Mouse (Mus musculus) liver, embryonic 15.5 days (tissue): ENCODE results near the gene Eng. TPM values are rescaled to one million over a fixed set of nuclear protein-coding genes. Genes with fewer than 3 reads are reported as not detected.
A peak's percentile ranks its signal among the peaks of the same experiment; 100 is the strongest.

Experiments
- ATAC-seq: fragments of 200-750 bp; cut with Nextera tagmentation; 2 replicates; pipeline ENCODE4 v1.8.0; 2017; ENCODE audit warnings: moderate number of reproducible peaks, mild to moderate bottlenecking, moderate library complexity; ENCODE audit not compliant: insufficient read depth
- H3K27ac ChIP-seq: fragments of 300-500 bp; sonication (generic); replicated peaks from 2 replicates; pipeline ENCODE4 v1.5.1; 2015; ENCODE audit warnings: mild to moderate bottlenecking, inconsistent platforms
- H3K27me3 ChIP-seq: fragments of 300-500 bp; sonication (generic); 2 replicates; pipeline ENCODE4 v1.6.1; 2015; ENCODE audit warnings: mild to moderate bottlenecking, inconsistent platforms
- H3K36me3 ChIP-seq: fragments of 300-500 bp; sonication (generic); replicated peaks from 2 replicates; pipeline ENCODE4 v1.6.1; 2015; ENCODE audit warnings: moderate library complexity, mild to moderate bottlenecking, inconsistent platforms
- H3K4me1 ChIP-seq: fragments of 300-500 bp; sonication (generic); replicated peaks from 2 replicates; pipeline ENCODE4 v1.6.1; 2015; ENCODE audit warnings: inconsistent platforms
- H3K4me2 ChIP-seq: fragments of 300-500 bp; sonication (generic); 2 replicates; pipeline ENCODE4 v1.6.1; 2015; ENCODE audit warnings: moderate library complexity, mild to moderate bottlenecking, inconsistent platforms
- H3K4me3 ChIP-seq: fragments of 300-500 bp; sonication (generic); replicated peaks from 2 replicates; pipeline ENCODE4 v1.5.1; 2015; ENCODE audit warnings: mild to moderate bottlenecking, inconsistent platforms
- H3K9ac ChIP-seq: fragments of 300-500 bp; sonication (generic); 2 replicates; pipeline ENCODE4 v1.6.1; 2015; ENCODE audit warnings: moderate library complexity, mild to moderate bottlenecking, inconsistent platforms
- H3K9me3 ChIP-seq: fragments of 300-500 bp; sonication (generic); replicated peaks from 2 replicates; pipeline ENCODE4 v1.6.1; 2016; ENCODE audit warnings: inconsistent platforms
- WGBS: fragments of 180-500 bp; shearing (Covaris S2); methylation state at CpG from one replicate; pipeline ENCODE4 v1.1.7; 2015; ENCODE audit warnings: mixed read lengths; ENCODE audit not compliant: insufficient replicate concordance; 5-methylcytosine and 5-hydroxymethylcytosine counted together
- polyA plus RNA-seq: library from polyadenylated mRNA; unstranded; fragments of >200 nt; fragmentation: Nextera tagmentation; extraction: Ambion mirVana; gene quantifications from 2 replicates; pipeline ENCODE4 v1.2.1, GENCODE M21; 2015

Eng gene
- polyA plus RNA-seq, 1 experiment from 2014 or later, result 23.5 TPM

- Histone ChIP-seq H3K4me2 (peak overlapping the region; percentile 92), H3K4me1 (peaks cover 81% of the 10 kb centered on the region), H3K27me3 (no peaks in the 10 kb centered on the region), H3K9me3 (no peaks in the 10 kb centered on the region), H3K9ac (peak overlapping the region; percentile 59), H3K4me3 (peak overlapping the region; percentile 68), H3K27ac (peak overlapping the region; percentile 85), H3K36me3 (peaks cover 4% of the 10 kb centered on the region)
- WGBS, result under 1% methylated on average over 33 of the region's 34 CpGs
- peak; percentile 14 for ATAC-seq
These were observed 39.0 kb upstream of the Eng start for GRCm38 (mm10) chr2:32607262-32607947.

DNA sequence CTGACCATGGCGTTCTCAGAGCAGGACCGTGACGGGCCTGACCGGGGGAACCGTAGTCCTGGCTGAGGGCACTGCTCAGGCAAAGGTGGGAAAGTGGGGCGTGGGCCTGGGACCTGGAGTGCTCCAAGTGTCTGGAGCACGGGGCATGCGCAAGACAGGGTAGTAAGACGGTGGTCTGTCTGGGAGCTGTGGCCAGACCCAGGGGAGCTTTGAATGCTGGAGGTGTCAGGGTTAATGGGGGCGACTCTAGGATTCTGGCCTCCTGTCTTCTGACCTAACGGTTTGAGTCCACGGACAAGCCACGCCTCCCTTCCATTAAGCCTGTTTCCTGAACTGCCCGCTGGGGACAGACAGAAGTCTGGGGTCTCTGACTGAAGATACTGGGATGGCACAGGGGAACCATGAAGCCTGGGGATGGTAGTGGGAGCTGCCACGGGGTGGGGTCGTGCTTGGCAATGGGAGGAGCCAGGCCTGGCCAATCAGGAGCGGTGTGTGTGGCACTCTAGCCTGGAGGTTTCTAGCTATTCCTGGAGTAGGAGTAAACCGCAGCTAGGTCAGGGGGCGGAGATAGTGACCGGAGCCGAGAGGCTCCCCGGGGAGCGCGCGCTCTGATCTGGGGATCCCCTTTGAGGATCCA, 38.1 kb upstream of the Eng start:
- Histone ChIP-seq H3K4me2 (peak overlapping the region; percentile 92), H3K9ac (peak overlapping the region; percentile 59), H3K27me3 (no peaks in the 10 kb centered on the region), H3K27ac (peak overlapping the region; percentile 85), H3K36me3 (peaks cover 11% of the 10 kb centered on the region), H3K9me3 (no peaks in the 10 kb centered on the region), H3K4me1 (peaks cover 78% of the 10 kb centered on the region), H3K4me3 (peak overlapping the region; percentile 68)
- ATAC-seq, result peak; percentile 73
- 2% methylated on average over 25 of the region's 25 CpGs for WGBS

DNA sequence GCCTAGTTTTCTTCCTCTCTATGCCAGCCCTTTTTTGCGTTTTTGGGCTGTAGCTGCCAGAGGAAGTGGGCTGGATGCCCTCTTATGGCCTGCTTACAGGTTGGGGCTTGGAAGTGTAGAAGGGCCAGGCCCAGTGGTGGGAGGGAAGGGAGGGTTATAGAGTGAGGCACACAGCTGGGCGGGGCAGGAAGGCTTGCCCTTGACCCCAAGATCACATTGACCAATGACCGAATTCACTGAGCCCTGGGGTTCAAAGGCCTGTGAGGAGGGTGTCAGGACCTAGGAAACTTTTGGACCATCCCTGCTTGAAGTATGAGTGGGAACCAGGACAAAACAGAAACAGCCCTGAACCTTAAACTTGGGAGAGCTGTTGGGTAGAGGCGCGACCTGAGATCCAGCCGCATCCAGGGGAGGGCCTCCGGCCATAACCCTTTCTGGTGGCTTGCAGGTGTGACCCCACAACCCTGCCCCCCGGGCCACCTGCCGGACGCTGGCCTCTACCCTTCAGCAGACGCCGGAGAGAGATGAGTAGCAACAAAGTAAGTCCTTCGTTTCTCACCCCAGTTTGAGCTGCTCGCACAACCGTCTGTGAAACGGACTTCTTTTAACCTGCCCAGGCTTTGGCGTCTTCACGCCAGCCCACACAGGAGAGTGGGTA, 37.5 kb upstream of the Eng start:
- peaks cover 78% of the 10 kb centered on the region for H3K4me1 ChIP-seq
- peak overlapping the region; percentile 68 for H3K4me3 ChIP-seq
- peak overlapping the region; percentile 59 for H3K9ac ChIP-seq
- WGBS, result 46% methylated on average over 18 of the region's 18 CpGs
- no peaks in the 10 kb centered on the region for H3K9me3 ChIP-seq
- peak; percentile 55 for ATAC-seq
- peak overlapping the region; percentile 85 for H3K27ac ChIP-seq
- no peaks in the 10 kb centered on the region for H3K27me3 ChIP-seq
- peak overlapping the region; percentile 92 for H3K4me2 ChIP-seq
- peaks cover 14% of the 10 kb centered on the region for H3K36me3 ChIP-seq

DNA sequence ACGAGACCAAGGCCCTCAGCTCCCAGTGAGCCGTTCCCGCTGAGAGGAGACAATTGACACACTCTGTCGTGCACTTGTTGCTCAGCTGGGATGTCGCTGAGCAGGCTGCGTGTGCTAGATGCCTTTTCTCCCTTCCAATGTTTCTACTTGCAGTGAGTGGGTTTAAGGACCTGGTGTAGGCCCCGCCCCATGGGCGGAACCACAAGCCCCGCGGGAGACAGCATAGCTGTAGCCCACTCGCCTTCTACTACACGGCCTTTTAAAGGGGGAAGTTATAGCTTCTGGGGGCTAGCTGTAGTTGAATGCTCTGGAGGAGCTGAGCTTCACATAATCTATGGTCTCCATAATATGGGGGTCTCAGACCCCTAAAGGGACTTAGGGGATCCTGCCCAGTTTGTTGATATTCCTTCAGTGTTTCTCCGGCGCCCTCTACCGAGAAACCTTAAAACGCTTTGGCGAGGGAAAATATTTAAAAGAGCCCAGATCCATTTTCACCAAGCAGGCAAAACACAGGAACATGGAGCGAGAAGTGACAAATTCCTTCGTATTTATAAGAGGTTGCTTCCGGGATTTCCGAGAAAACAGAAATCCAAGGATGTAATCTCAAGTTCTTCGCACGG, 35.7 kb upstream of the Eng start:
- ATAC-seq, result no peak
- Histone ChIP-seq H3K4me1 (peaks cover 65% of the 10 kb centered on the region), H3K9ac (peak overlapping the region; percentile 4; the same call in 1 of the 2 replicates), H3K9me3 (no peaks in the 10 kb centered on the region), H3K4me3 (peak overlapping the region; percentile 49), H3K4me2 (peak overlapping the region; percentile 92), H3K27me3 (no peaks in the 10 kb centered on the region), H3K36me3 (peaks cover 27% of the 10 kb centered on the region), H3K27ac (no peak overlapping the region)
- WGBS, result 16% methylated on average over 23 of the region's 23 CpGs

- peaks cover 39% of the 10 kb centered on the region for H3K36me3 ChIP-seq
- H3K4me1 ChIP-seq, result peaks cover 51% of the 10 kb centered on the region
- no peak overlapping the region for H3K27ac ChIP-seq
- H3K4me3 ChIP-seq, result no peak overlapping the region
- H3K9ac ChIP-seq, result no peak overlapping the region
- no peaks in the 10 kb centered on the region for H3K9me3 ChIP-seq
- ATAC-seq, result no peak
- 72% methylated on average over 26 of the region's 26 CpGs for WGBS
- no peaks in the 10 kb centered on the region for H3K27me3 ChIP-seq
- no peak overlapping the region for H3K4me2 ChIP-seq
These were observed 34.1 kb upstream of the Eng start for GRCm38 (mm10) chr2:32612274-32612673.

DNA sequence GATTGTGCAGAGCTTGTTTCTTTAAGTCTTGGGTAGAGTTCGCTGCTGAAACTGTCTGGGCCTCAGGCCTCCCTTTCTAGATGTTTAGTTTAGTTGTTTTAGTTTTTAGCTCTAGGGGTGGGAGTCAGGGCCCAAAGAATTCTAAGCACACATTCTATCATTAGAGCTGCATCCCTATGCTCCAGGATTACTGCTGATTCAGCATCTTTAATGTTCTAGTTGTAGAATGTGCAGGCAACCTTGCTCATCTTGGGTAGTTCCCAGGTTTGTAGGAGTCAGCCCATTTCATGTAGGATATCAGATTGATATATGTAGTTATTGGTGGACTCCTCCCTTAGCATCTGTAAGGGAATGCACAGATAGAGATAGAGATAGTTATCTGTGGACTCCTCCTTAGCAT, 29.3 kb upstream of the Eng start:
- H3K4me3 ChIP-seq, result no peak overlapping the region
- H3K4me1 ChIP-seq, result peaks cover 31% of the 10 kb centered on the region
- H3K9me3 ChIP-seq, result no peaks in the 10 kb centered on the region
- 93% methylated on average over 1 of the region's 1 CpGs for WGBS
- no peaks in the 10 kb centered on the region for H3K27me3 ChIP-seq
- no peak overlapping the region for H3K4me2 ChIP-seq
- H3K27ac ChIP-seq, result no peak overlapping the region
- H3K9ac ChIP-seq, result no peak overlapping the region
- H3K36me3 ChIP-seq, result peaks cover 57% of the 10 kb centered on the region
- no peak for ATAC-seq

- ATAC-seq, result no peak
- Histone ChIP-seq H3K36me3 (peaks cover 52% of the 10 kb centered on the region), H3K4me3 (no peak overlapping the region), H3K9me3 (no peaks in the 10 kb centered on the region), H3K27ac (no peak overlapping the region), H3K4me2 (no peak overlapping the region), H3K4me1 (peaks cover 27% of the 10 kb centered on the region), H3K9ac (no peak overlapping the region), H3K27me3 (no peaks in the 10 kb centered on the region)
- WGBS, result 82% methylated on average over 4 of the region's 4 CpGs
These were observed 28.8 kb upstream of the Eng start for GRCm38 (mm10) chr2:32617601-32618000.

- Histone ChIP-seq H3K9ac (no peak overlapping the region), H3K27me3 (no peaks in the 10 kb centered on the region), H3K36me3 (peaks cover 50% of the 10 kb centered on the region), H3K9me3 (no peaks in the 10 kb centered on the region), H3K4me3 (no peak overlapping the region), H3K27ac (no peak overlapping the region), H3K4me1 (peaks cover 27% of the 10 kb centered on the region), H3K4me2 (no peak overlapping the region)
- WGBS, result 84% methylated on average over 9 of the region's 9 CpGs
- ATAC-seq, result no peak
These were observed 28.3 kb upstream of the Eng start for GRCm38 (mm10) chr2:32618051-32618450.

- Histone ChIP-seq H3K36me3 (peaks cover 31% of the 10 kb centered on the region), H3K9me3 (no peaks in the 10 kb centered on the region), H3K4me1 (peaks cover 46% of the 10 kb centered on the region), H3K4me2 (no peak overlapping the region), H3K27me3 (no peaks in the 10 kb centered on the region), H3K4me3 (no peak overlapping the region), H3K9ac (no peak overlapping the region), H3K27ac (peak overlapping the region; percentile 29; the same call in 1 of the 2 replicates)
- peak; percentile 54 for ATAC-seq
- WGBS, result 40% methylated on average over 4 of the region's 4 CpGs
These were observed 25.5 kb upstream of the Eng start for GRCm38 (mm10) chr2:32620682-32621516.

DNA sequence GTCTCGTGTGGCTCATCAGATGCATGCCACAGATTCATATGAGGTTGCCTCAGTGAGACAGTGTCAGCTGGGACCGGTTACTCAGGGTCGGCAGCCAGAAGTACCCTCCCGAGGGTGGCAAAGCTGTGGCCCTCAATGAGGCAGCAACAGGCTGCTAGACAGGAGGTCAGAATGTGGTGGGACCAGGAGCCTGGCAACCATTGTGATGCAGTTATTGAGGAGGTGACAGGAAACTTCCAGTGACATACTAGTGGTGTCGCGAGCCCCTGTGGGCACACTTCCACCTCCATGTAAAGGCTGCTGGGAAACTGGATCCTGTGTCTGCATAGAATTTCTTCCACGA, 24.9 kb upstream of the Eng start, which contains the start of gene Ak1:
Ak1 (plus strand) TSS at position 242 of the 343 bp plus-strand sequence.
- H3K9ac ChIP-seq, result no peak within 1 kb of the TSS
- no peak within 1 kb of the TSS for H3K4me3 ChIP-seq
- H3K4me1 ChIP-seq, result peaks cover 52% of the 10 kb centered on the region
- H3K9me3 ChIP-seq, result no peaks in the 10 kb centered on the region
- ATAC-seq, result no peak
- no peak within 1 kb of the TSS for H3K4me2 ChIP-seq
- no peaks in the 10 kb centered on the region for H3K27me3 ChIP-seq
- H3K36me3 ChIP-seq, result peaks cover 26% of the 10 kb centered on the region
- WGBS, result 35% methylated on average over 7 of the region's 7 CpGs
- peak within 1 kb of the TSS; percentile 29 for H3K27ac ChIP-seq
